In genomic region chr1:179546551-179546917, GRCm38 (mm10) we compare ENCODE assay signal across 8 mouse cellular contexts. TPM values are rescaled to one million over a fixed set of nuclear protein-coding genes. Genes with fewer than 3 reads are reported as not detected.
DNase-seq lines count a peak whose midpoint lies in the region; ATAC-seq and TF ChIP-seq lines count a peak whose summit lies in the region.

No protein-coding gene starts in this region.

- no peak for DNase-seq in heart, adult 18-20 months
- DNase-seq in liver, embryonic 11.5 days (ENCODE audit: low spot score): no peak
- no peak for DNase-seq in stomach, postnatal 0 days (ENCODE audit: low spot score)
- no peak for DNase-seq in embryo, embryonic 11 days
- no peak for DNase-seq in left cerebral cortex, postnatal 4 days

- H3K9me3 ChIP-seq in heart, embryonic 12.5 days (replicated peaks): no peaks in the 10 kb centered on the region
- H3K9me3 ChIP-seq in E14TG2a.4 (ENCODE audit: low read length): no peaks in the 10 kb centered on the region
- H3K9me3 ChIP-seq in erythroblast, embryonic 14.5 days (ENCODE audit: control insufficient read depth, low read length): no peaks in the 10 kb centered on the region
- no peaks in the 10 kb centered on the region for H3K9me3 ChIP-seq in liver, embryonic 11.5 days (ENCODE audit: control insufficient read depth, low read length)
- H3K9me3 ChIP-seq in stomach, postnatal 0 days (ENCODE audit: control insufficient read depth, low read length): no peaks in the 10 kb centered on the region

- no peak for TF ChIP-seq CTCF in E14TG2a.4 (conservative IDR thresholded peaks at IDR 0.05; ENCODE audit: low read length)
- TF ChIP-seq CTCF in stomach, postnatal 0 days (IDR thresholded peaks at IDR 0.05; ENCODE audit: low read depth): peak; percentile 20; the same call in 1 of the 2 replicates

- WGBS in heart, embryonic 12.5 days: under 1% methylated on average over 44 of the region's 44 CpGs
- WGBS in liver, embryonic 11.5 days: under 1% methylated on average over 42 of the region's 44 CpGs
- WGBS in stomach, postnatal 0 days: under 1% methylated on average over 36 of the region's 44 CpGs

- no peak for TF ChIP-seq EP300 in stomach, postnatal 0 days (optimal IDR thresholded peaks at IDR 0.05)

- peaks cover 24% of the 10 kb centered on the region for H3K4me1 ChIP-seq in heart, embryonic 12.5 days (replicated peaks)
- H3K4me1 ChIP-seq in E14TG2a.4 (replicated peaks; ENCODE audit: low read depth, low read length): peaks cover 39% of the 10 kb centered on the region
- H3K4me1 ChIP-seq in erythroblast, embryonic 14.5 days (ENCODE audit: control insufficient read depth): peaks cover 62% of the 10 kb centered on the region
- peaks cover 20% of the 10 kb centered on the region for H3K4me1 ChIP-seq in liver, embryonic 11.5 days (replicated peaks; ENCODE audit: control insufficient read depth, insufficient read depth, low read length)
- H3K4me1 ChIP-seq in stomach, postnatal 0 days (replicated peaks; ENCODE audit: control insufficient read depth, insufficient read depth): 0 out of 2 replicates have a peak, but pooled peaks cover 6% of the 10 kb centered on the region

- peak overlapping the region; percentile 86 for H3K4me3 ChIP-seq in heart, embryonic 12.5 days
- peak overlapping the region; percentile 91 for H3K4me3 ChIP-seq in E14TG2a.4 (replicated peaks; ENCODE audit: low read length)
- peak overlapping the region; percentile 98 for H3K4me3 ChIP-seq in erythroblast, embryonic 14.5 days (replicated peaks)
- H3K4me3 ChIP-seq in liver, embryonic 11.5 days (ENCODE audit: low read depth, low read length): peak overlapping the region; percentile 61
- peak overlapping the region; percentile 82 for H3K4me3 ChIP-seq in stomach, postnatal 0 days (ENCODE audit: low read depth, low read length)

- H3K4me2 ChIP-seq in heart, embryonic 12.5 days: peak overlapping the region; percentile 76
- peak overlapping the region; percentile 61 for H3K4me2 ChIP-seq in liver, embryonic 11.5 days
- H3K4me2 ChIP-seq in stomach, postnatal 0 days (replicated peaks; ENCODE audit: low read depth): peak overlapping the region; percentile 69

- no peaks in the 10 kb centered on the region for H3K27me3 ChIP-seq in heart, embryonic 12.5 days (replicated peaks)
- no peaks in the 10 kb centered on the region for H3K27me3 ChIP-seq in E14TG2a.4 (ENCODE audit: insufficient read depth, low read length)
- no peaks in the 10 kb centered on the region for H3K27me3 ChIP-seq in erythroblast, embryonic 14.5 days (ENCODE audit: control insufficient read depth)
- no peaks in the 10 kb centered on the region for H3K27me3 ChIP-seq in liver, embryonic 11.5 days (replicated peaks; ENCODE audit: control insufficient read depth, insufficient read depth, low read length)
- no peaks in the 10 kb centered on the region for H3K27me3 ChIP-seq in stomach, postnatal 0 days (ENCODE audit: control insufficient read depth, insufficient read depth, low read length)

- peak overlapping the region; percentile 89 for H3K27ac ChIP-seq in heart, embryonic 12.5 days (ENCODE audit: poor library complexity, severe bottlenecking)
- peak overlapping the region; percentile 84; the same call in 1 of the 2 replicates for H3K27ac ChIP-seq in liver, embryonic 11.5 days (ENCODE audit: low read depth, low read length)
- H3K27ac ChIP-seq in stomach, postnatal 0 days (replicated peaks): peak overlapping the region; percentile 92

- peak overlapping the region; percentile 85 for H3K9ac ChIP-seq in heart, embryonic 12.5 days
- peak overlapping the region; percentile 63 for H3K9ac ChIP-seq in liver, embryonic 11.5 days (ENCODE audit: low read depth, low read length)
- H3K9ac ChIP-seq in stomach, postnatal 0 days (ENCODE audit: low read length): peak overlapping the region; percentile 84

- H3K36me3 ChIP-seq in heart, embryonic 12.5 days: peaks cover 6% of the 10 kb centered on the region; the same call in 1 of the 2 replicates
- peaks cover 29% of the 10 kb centered on the region for H3K36me3 ChIP-seq in E14TG2a.4 (ENCODE audit: insufficient read depth, low read length)
- H3K36me3 ChIP-seq in erythroblast, embryonic 14.5 days (ENCODE audit: control insufficient read depth): peaks cover 47% of the 10 kb centered on the region
- no peaks in the 10 kb centered on the region; the same call in 1 of the 2 replicates for H3K36me3 ChIP-seq in liver, embryonic 11.5 days (ENCODE audit: control insufficient read depth, insufficient read depth, low read length)
- H3K36me3 ChIP-seq in stomach, postnatal 0 days (ENCODE audit: control insufficient read depth, insufficient read depth, low read length): no peaks in the 10 kb centered on the region

- intact Hi-C loops in left cerebral cortex, postnatal 4 days (cut with DNase I): no loop called here

- peak; percentile 84 for ATAC-seq in heart, embryonic 12.5 days (ENCODE audit: insufficient number of reproducible peaks, low FRiP score)
- ATAC-seq in liver, embryonic 11.5 days (replicated peaks; ENCODE audit: low FRiP score): peak; percentile 79
- ATAC-seq in stomach, postnatal 0 days (ENCODE audit: low FRiP score, low TSS enrichment): peak; percentile 66; the same call in 1 of the 2 replicates

RNA-seq across cellular contexts. Expression of gene Cnst, which starts 0.4 kb away (rescaled TPM):
- polyA plus RNA-seq in heart, embryonic 12.5 days (2016; fragmentation: Nextera tagmentation; extraction: Ambion mirVana): 20.5 and 22.2 TPM in 2 replicates
- total RNA-seq in heart, adult 18-20 months (2021): 10 to 100 TPM; 43.9 to 47.2 TPM
- polyA plus RNA-seq in erythroblast, embryonic 14.5 days (2012): 1.3 and 1.8 TPM in 2 replicates
- polyA plus RNA-seq in liver, embryonic 11.5 days (2014; fragmentation: Nextera tagmentation; extraction: Ambion mirVana): 12.9 and 16.7 TPM in 2 replicates
- 8.8 and 9.9 TPM in 2 replicates for polyA plus RNA-seq in stomach, postnatal 0 days (2015; fragmentation: Nextera tagmentation; extraction: Ambion mirVana)
- total RNA-seq in left cerebral cortex, postnatal 4 days (2021): 10 to 100 TPM; 26.3 to 28.9 TPM

RNA-seq across cellular contexts. Expression of gene Tfb2m, which starts 0.5 kb away (rescaled TPM):
- polyA plus RNA-seq in heart, embryonic 12.5 days (2016; fragmentation: Nextera tagmentation; extraction: Ambion mirVana): 25.6 and 26.1 TPM in 2 replicates
- total RNA-seq in heart, adult 18-20 months (2021): 10 to 100 TPM; 69.8 to 76.6 TPM
- polyA plus RNA-seq in erythroblast, embryonic 14.5 days (2012): 0.23 and 0.32 TPM in 2 replicates
- polyA plus RNA-seq in liver, embryonic 11.5 days (2014; fragmentation: Nextera tagmentation; extraction: Ambion mirVana): 25.0 and 31.9 TPM in 2 replicates
- polyA plus RNA-seq in stomach, postnatal 0 days (2015; fragmentation: Nextera tagmentation; extraction: Ambion mirVana): 28.7 and 31.6 TPM in 2 replicates
- 10 to 100 TPM; 28.1 to 28.2 TPM for total RNA-seq in left cerebral cortex, postnatal 4 days (2021)

RNA-seq across cellular contexts. Expression of gene Smyd3, which starts 28.7 kb away (rescaled TPM):
- 11.5 and 12.2 TPM in 2 replicates for polyA plus RNA-seq in heart, embryonic 12.5 days (2016; fragmentation: Nextera tagmentation; extraction: Ambion mirVana)
- total RNA-seq in heart, adult 18-20 months (2021): 1 to 10 TPM; 7.5 to 8.3 TPM
- polyA plus RNA-seq in erythroblast, embryonic 14.5 days (2012): 0.02 and 0.09 TPM in 2 replicates
- polyA plus RNA-seq in liver, embryonic 11.5 days (2014; fragmentation: Nextera tagmentation; extraction: Ambion mirVana): 14.0 and 17.3 TPM in 2 replicates
- polyA plus RNA-seq in stomach, postnatal 0 days (2015; fragmentation: Nextera tagmentation; extraction: Ambion mirVana): 10.5 and 12.1 TPM in 2 replicates
- total RNA-seq in left cerebral cortex, postnatal 4 days (2021): 10 to 100 TPM; 34.0 to 39.8 TPM

Comparison
In these comparisons a context has a peak if more than half of its experiments do, and no peak if none do; other contexts are left out.
1. RNA of gene Tfb2m, which starts 0.5 kb away (polyA plus RNA-seq): 28.7 to 31.6 TPM in stomach, postnatal 0 days, 25.6 to 26.1 TPM in heart, embryonic 12.5 days and 25.0 to 31.9 TPM in liver, embryonic 11.5 days; 0.23 to 0.32 TPM in erythroblast, embryonic 14.5 days; every median in the first group is over 10 times any median in the second.
2. RNA of gene Smyd3, which starts 28.7 kb away (polyA plus RNA-seq): 14.0 to 17.3 TPM in liver, embryonic 11.5 days, 11.5 to 12.2 TPM in heart, embryonic 12.5 days and 10.5 to 12.1 TPM in stomach, postnatal 0 days; 0.02 to 0.09 TPM in erythroblast, embryonic 14.5 days; every median in the first group is over 10 times any median in the second.
3. Peak in every context shown above with its lines, with median percentiles within 50 percentile points of each other: ATAC-seq, H3K27ac ChIP-seq, H3K4me2 ChIP-seq, H3K4me3 ChIP-seq and H3K9ac ChIP-seq.